Mouse (Mus musculus): ENCODE data around the gene Kcp.

Kcp gene

DNA sequence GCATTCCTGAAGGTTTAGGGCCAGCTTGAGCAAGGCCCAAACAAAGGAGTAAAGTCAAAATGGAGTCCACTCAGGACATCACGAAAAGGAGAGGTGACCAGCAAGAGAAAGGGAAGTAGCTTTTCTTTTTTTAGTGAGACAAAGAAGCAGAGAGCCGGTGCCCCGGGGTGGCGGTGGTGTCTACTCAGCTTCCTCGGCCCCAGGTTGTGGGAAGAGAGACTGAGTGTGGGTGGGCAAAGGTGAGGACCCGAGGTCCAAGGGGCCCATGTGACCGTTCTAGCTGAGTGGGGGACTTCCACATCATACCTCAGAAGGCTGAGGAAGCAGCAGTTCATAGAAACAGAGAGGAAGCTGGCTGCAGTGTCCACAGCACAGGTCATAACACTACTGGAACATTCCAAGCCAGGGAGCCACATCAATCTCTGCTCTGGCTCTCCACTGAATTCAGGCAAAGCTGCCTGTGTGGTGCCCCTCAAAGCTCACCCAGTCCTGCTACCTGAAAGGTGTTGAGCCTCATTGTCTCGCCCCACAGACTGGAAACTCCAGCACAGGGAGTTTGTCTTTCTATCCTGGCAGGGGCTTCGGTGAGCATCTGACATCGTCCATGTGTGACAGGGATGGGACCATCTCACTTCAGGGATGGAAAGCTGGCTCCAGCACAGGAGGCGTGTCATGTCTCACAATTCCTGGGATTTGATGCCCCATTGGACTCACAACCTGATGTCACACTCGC is 15.7 kb upstream of the Kcp start:
- no peak for DNase-seq

DNA sequence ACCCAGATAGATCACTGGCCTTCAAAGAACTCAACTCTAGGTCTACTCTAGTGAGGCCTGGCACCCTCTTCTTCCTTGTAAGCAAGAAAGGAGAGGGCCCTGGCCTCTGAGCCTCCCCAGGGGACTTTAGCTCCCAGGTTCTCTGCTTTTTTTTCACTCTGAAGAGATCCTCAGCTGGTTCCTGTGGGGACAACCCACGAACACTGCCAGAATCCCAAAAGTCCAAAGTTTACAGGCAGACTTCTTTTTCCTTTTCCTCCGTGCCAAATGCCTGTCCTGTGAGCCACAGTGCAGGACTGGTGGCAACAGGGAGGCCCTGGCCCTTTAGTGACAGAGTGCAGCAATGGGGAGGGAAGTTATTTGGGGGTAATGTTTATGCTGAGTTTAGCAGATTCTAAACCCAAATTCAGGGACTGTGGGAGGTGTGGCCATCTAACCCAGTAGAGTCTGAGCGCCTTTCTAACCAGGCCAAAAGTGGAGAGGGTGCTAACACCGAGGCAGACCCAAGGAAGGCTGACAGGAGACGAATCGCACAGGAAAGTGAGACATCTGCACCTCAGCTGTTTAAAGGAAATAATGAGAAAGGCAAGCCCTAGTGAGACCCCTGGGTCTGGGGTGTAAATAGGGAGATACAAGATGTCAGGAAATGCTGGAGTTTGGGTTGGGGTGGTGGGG is 15.0 kb upstream of the Kcp start:
- no peak for DNase-seq

DNA sequence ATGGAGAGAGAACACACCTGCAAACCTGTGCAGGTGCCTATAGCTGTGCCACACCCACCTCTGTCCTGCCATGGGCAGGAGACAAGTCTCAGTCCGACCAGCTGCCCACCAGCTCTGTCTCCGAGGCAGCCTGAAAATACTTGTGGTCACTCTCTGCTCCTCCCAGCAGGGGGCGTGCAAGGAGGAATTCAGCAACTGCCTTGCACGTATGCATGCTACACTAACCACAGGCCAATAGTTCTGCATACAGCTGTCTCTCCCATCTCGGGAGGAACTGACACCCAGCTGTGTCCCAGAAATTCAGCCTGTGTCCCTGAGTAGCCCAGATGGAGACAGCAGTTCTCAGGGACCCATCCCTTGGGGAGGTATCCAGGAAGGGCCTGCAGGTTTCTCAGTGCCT is 9.4 kb upstream of the Kcp start:
- DNase-seq: peak; percentile 84

DNA sequence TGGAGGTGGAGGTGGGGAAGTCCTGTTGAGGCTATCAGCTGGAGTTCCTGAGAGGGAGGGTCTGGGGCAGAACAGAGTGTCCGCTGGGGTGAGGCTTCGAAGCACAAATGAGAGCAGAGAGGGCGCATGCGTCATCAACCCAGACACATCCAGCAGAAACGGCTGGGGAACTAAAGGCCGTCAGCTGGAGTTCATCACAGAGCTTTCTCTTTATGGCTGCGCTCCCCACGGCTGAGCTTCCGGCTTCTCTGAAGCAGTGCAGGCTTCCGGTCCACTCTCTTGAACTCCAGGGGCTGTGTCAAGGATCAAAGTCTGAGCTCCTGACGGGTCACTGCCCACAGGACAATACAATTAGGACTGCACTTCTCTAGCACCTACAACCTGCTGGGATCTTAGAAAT is 5.5 kb upstream of the Kcp start:
- DNase-seq: peak; percentile 80

DNA sequence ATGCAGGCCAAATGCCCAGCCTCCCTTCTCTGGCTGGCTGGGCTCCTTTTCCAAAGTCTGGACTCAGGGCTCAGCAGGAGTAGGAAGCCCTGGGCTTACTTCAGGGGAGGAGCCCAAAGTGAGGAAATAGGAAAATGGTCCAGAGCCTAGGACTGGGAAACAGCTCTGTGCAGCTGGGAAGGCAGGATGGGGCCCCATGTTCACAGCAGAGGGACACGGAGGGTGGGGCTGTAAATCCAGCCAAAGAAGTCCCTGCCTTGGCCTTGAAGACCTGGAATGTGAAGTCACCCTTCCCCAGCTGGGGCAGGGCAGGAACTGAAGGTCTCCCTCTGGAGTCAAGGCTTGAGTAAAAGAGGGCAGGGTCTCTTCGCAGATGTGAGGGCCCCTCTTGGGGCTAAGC is 1.3 kb upstream of the Kcp start:
- DNase-seq: no peak

DNA sequence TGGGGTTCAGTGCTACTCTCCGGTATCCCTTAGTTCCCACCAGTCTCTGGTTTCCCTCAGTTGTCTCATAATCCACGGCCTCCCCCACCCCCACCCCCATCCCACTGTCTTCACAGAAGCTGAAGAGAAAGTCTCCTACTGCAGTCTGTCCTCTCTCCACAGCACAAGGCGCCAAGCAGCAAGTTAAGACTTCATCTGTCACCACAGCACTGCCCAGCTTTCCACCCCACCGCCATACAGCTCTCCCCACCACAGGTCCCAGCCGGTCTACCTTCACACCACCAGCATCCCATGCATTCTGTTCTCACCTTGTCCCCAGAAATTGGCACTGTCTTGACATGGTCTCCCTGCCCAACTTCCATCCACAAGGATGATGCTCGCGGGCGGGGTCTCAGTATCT is 918 bp downstream of the Kcp start:
- DNase-seq: no peak

DNA sequence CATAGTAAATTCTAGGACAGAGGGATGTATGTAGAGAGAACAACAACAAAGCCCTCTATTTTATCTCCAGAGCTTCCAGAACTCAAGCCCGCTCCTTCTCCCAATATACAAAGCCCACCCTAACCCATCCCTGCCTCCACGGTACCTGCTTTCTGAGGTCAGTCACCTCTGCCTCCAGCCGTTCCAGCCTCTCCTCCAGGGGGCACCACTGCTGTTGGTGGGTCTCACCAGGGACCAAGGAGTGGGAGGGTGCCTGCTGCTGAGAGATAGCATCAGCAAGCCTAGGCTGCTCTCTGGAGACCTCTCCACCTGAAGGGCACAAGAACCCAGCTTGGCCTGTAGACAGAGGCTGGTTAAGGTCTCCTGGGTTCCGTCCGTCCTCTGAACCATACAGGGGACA is 2.3 kb downstream of the Kcp start:
- no peak for DNase-seq

DNA sequence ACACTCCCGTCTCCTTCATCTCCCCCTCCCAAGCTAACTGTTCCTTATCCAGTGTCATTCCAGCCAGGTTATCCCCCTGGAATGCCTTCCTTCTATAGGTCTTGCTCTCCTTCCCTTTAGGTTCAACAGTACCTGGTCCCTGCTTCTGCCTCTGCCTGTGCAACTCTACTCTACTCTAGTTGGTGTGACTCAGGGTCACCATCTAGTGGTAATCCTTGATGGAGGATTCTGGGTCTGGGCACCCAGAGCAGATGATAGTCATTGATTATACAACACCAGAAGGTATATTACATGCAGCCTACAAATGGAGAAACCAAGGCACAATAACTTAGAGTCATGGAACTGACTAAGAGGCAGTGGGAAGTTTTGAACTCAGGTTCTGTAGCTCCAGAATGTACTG is 6.2 kb downstream of the Kcp start:
- no peak for DNase-seq

DNA sequence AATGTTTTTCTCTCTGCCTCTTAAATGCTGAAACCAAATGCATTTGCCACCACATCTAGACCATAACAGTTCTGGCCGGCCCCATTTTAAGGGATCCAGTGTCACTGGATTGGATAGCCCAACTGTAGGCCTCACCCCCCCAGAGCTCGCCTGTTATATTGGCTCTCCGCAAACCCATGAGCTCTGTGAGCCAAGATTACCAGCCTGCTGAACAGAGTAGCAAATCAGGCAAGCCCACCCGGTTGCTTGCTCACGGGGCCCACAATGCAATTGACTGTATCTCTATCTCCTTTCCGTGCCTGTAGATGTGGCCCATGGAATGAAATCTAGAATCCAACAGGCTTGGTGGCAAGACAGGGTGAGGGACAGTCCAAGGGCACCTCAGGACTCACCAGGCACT is 6.9 kb downstream of the Kcp start:
- DNase-seq: no peak

DNA sequence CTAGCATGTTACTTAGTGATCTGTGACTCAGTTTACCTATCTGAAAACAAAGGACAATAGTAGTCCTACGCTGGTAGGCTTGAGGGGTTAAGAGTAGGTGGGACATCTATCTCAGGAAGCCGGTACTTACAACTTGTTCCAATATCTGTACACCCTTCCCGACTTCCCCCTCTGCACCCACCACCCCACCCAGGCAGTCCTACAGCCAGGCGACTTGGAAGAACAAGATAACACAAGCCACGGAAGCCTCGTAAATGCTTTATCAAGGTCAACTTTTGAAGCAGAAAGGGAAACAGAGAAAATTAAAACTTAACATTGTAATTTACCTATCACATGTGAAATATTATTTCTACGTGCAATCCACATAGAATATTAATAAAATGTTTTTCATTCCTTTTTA is 7.6 kb downstream of the Kcp start:
- DNase-seq: no peak

DNA sequence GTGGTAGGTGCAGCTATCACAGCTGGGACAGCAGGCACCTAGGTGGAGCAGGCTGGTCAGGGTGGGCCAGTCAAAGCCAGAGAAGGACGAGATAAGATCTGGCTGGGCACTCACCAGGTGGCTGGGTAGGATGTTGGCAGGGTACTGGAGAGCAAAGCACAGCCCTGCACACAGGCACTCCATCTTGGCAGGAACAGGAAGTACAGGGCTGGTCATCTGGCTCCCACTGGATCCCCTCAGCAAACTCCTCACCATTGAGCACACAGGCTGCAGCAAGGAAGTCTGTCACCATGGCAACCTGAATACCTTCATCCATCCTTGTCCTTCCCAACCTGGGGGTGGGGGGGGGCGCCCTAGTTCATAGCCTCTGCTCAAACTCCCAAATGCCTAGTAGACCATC is 10.0 kb downstream of the Kcp start:
- no peak for DNase-seq

DNA sequence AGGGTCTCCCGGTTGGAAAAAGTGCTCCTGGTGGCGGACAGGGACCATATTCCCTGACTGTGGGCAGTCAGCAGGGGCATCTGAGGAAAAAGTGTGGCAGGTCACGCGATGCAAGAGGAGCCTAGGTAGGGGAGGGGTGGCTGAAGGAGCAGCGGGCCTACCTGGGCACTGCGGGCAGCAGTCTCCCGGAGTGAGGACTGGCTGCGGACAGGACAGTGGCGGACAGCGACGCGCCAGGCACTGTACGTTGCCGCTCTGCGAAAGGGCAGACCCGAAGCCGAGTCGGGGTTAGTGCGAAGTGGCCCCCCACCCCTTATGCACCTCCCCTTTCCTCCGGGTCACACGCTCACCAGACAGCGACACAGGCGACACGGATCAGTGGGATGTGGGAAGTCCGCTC is 11.5 kb downstream of the Kcp start:
- DNase-seq: no peak

DNA sequence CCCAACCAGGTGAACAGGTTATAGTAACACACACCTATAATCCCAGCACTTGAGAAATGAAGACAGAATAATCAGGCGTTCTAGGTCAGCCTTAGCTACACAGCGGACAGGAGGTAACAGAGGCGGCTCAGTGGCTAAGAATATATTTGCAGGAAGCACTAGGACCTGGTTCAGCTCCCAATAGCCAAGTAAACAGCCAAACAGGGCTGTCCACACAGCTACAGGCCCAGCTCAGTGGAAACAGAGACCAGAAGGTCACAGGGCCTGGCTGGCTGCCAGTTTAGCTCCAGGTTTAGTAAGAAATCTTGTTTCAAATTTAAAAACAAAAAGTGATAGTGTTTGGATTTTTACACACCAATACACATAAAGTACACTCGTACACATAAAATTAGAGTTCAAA is 13.7 kb downstream of the Kcp start:
- DNase-seq: no peak

DNA sequence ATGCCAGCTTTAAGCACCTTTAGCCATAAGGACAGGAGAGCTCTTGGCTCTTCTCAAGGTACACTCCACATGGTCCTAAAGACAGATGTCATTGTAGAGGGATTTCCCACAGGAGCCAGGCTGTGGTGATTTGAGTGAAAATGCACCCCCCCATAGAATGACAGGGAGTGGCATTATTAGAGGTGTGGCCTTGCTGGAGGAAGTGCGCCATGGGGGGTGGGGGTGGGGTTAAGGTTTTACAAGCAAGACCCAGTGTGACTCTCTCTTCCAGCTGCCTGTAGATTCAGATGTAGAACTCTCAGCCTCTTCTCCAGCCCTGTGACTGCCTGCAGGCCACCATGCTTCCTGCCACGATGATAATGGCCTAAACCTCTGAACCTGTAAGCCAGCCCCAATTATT is 21.8 kb downstream of the Kcp start:
- DNase-seq: no peak

DNA sequence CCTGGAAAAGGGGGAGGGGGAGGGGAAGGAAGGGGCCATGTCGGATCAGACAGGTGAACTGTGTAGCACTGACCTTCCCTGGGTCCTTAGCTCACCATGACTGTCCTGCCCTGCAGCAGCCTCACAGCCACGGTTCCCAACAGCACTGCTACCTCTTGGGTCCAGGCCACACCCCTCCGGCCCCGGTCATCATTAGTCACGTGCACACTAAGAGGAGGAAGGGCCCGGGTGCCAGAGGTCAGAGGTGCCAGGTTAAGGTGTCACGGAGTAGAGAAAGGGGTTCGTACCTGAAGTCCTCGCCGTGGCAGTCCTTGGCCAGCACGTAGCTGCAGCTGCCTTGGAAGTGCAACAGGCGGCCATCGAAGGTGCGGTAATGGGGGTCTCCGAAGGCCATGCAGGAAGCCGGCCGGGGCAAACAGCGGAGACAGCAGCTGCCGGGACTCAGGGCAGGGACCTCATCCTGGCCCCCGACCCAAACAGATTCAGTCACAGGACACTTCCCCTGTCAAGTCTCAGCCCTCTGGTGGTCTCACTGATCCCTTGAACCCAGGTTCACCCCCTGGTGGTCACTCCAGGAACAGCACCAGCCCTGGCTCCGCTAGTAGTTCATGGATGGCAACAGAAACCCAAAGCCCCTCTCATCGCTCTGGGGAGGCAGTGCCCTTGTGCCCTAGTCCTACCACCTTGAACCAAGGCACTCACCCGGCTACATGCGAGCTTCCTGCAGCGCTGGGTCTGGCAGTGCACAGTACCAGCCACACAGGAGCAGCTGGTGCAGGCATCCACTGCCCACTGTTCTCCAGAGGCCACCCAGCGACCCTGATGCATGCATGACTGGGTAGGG is 22.8 kb downstream of the Kcp start:
- DNase-seq: peak; percentile 87

DNA sequence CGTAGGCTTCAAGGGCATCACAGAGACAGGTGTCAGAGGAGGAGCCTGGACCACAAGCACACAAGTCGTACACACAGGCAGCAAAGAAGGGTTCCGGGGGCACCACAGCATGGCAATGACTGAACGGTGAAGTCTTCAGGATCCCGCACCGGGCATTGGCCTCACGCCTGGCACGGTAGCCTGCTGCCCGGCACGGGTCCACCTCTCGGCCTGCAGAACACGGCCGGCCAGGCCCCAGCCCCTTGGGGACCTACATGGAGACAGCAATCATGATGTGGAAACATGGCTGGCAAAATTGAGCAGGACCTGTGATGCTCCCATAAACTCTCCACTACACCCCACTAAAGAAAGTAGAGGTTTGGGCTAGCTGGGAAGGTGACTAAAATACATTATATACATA is 25.1 kb downstream of the Kcp start:
- DNase-seq: no peak

DNA sequence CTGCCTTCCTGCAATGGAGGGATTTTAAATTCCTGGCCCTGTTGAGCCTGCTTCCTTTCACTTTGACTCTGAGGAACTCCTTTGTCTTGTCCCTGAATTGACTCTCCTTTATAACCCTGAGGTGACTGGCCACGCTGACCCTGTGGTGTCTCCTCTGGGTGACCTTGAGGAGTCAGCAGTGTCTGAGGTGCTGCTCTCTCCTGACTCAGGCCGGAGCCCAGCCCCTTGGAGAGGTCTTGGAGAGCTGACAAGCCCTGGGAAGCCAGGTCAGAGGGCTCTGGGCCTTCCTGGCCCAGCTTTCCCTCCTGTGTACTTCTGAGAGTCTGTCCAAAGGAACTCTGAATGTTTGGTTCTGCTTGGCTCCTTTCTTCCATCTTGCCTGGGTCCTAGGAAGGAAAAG is 33.0 kb downstream of the Kcp start:
- no peak for DNase-seq

DNA sequence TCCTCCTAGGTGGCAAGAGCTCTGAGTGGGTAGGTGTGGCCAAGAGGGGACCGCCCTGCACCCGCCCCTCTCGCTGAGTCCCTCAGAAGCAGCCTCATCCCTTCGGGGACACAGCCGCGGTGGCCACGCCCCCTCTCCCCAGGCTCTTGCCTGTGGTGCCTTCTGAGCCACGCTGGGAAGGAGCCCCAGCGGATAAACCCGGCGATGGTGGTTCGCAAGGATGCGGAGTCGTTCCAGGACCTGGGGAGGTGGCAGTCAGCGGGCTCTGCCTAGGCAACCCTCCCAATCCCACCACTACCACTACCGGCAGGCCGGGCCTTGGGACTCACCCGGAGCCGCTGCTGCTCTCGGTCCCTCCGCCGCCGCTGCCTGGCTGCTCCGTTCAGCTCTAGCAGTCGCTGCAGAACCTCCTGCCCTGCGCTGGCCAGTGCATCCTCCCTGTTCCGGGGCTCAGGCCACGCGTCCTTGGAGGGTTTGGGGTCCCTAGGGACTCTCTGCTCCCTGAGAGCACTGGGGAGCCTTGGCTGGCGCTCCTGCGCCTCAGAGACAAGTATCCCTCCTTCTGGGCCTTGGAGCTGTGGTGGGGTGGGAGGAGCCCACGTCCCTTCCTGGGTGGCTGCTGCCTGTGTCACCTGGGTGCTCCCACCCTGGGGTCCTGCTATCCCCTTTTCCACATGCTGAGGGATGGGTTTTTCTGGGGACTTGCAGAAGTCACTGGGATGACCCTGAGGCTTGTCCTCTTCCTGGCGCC is 33.6 kb downstream of the Kcp start:
- peak; percentile 91 for DNase-seq

DNA sequence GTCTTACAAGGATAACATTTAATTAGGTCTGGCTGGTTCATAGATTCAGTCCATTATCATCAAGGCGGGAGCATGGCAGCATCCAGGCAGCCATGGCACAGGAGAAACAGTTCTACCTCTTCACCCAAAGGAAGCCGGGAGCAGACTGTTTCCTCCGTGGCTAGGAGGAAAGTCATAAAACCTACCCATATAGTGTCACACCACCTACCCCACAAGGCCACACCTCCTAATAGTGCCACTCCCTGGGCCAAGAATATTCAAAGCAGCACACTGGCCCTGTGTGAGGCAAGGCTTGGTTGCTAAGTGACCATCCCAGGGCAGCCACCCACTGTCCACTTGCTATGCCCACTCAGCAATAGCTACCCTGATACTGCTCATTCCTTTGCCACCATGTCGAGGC is 36.6 kb downstream of the Kcp start, which contains the start of gene Atp6v1fnb:
Gene Atp6v1fnb (plus strand): TSS at position 301 of the 400 bp plus-strand sequence.
- DNase-seq: no peak

DNA sequence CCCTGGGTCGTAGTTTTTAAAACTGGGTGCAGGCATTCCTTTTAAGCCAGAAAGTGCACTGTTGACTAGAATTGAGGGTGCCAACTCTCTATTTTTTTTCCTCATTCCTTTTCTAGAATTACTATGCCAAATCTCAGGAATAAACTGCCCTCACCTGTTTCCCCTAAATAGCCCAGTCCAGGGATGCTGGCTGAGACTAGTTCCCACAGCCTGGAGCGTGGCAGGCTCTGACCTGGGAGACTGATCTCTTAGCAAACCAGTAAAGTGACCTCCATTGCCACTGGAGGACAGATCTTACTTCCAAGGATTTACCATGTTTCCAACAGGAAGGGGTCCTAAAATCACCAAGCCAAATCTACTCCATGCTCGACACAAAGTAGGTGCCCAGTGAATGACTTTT is 38.9 kb downstream of the Kcp start:
- no peak for DNase-seq

DNA sequence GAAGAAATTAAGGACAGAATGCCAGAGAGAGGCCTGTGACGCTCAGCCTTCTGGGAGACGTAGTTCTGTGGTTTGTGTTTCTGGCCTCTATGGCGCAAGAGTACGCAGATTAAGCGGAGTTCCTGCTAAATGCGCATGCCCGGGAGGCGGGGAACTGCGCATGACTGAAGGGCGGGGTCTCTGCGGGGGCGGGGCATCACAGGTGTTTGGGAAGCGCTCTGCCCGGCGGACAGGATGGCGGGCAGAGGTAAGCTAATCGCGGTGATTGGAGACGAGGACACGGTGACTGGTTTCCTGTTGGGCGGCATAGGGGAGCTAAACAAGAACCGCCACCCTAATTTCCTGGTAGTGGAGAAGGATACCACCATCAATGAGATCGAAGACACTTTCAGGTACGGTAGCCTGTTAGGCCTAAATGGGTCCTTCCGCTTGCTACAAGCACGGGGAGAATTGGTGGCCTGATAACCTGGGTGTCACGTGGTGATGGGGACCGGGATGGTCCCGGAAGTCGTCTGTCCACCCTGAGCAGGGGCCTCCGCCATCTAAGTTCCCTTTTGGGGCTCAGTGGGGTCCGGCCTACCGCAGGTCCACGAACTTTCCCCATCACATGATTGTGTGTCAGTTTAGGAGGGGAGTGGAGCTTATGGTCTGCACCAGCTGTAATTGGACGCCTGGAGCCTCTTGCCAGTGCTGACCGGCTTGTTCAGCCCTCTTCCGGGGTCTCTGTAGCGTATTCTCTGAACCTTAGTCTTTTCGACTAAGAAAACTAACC is 40.0 kb downstream of the Kcp start, which contains the start of gene Atp6v1f:
Gene Atp6v1f (plus strand): TSS at position 136 of the 772 bp plus-strand sequence.
- DNase-seq: peak; percentile 96

DNA sequence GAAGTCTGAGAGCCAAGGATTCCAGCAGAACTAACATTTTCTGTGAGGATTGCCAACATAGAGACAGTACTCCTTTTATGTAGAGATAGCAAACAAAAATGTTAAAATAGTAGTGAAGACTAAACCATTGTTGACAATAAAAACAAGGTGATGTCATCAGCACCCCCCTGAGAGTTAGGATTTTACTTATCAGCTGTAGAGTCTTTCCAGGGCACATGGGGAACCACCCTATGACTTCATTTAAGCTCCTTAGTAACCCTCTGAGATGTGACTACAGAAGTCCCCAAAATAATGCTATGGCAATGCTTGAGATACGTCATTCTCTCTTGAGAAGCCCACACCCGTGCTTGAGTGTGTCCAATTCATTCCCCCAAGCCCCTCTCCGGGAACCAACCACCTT is 44.4 kb downstream of the Kcp start:
- no peak for DNase-seq

Data from retina, postnatal 1 day (tissue).